Mouse (Mus musculus) G1E (cell line): Measurements from ENCODE around the gene Stxbp6.
"Not testable (repeated sequence)": the region's sequence is repeated elsewhere in the genome, so short reads cannot be mapped to it uniquely, and the experiment has no call there.

Experiments used
- CTCF ChIP-seq: IDR thresholded peaks from 2 replicates; pipeline ENCODE4 v1.5.1; 2012; ENCODE audit warnings: low read depth, low read length, inconsistent platforms, mixed read lengths
- GATA1 ChIP-seq: IDR thresholded peaks from 2 replicates; pipeline ENCODE4 v1.6.1; 2012; ENCODE audit warnings: borderline replicate concordance, low read length, inconsistent platforms, mixed read lengths
- GATA2 ChIP-seq: IDR thresholded peaks from 2 replicates; pipeline ENCODE4 v1.6.1; 2012; ENCODE audit warnings: low read depth, low read length, inconsistent platforms, borderline replicate concordance
- POLR2AphosphoS5 ChIP-seq: IDR thresholded peaks from 2 replicates; pipeline ENCODE4 v1.6.1; 2012; ENCODE audit warnings: low read depth, low read length, inconsistent platforms; ENCODE audit not compliant: insufficient replicate concordance
- TAL1 ChIP-seq: conservative IDR thresholded peaks from 2 replicates; pipeline ENCODE4 v1.6.1; 2012; ENCODE audit warnings: low read depth, low read length, inconsistent platforms, mixed read lengths

GRCm38 (mm10) chr12:45047711-45048110 is 26.8 kb downstream of the Stxbp6 start:
- not testable (repeated sequence) for TF ChIP-seq POLR2AphosphoS5, CTCF, GATA1, GATA2, TAL1
